Mouse (Mus musculus) lung, adult 2 months (tissue): ENCODE measurements at regions not wholly inside any gene's neighbourhood (a gene's known extent, or its start where the extent isn't known, plus 50 kb on each side); places are given as distances from the start of the nearest gene placed in this dataset.

Source experiments
- CTCF ChIP-seq: fragments of 200-500 bp; IDR thresholded peaks from 2 replicates; pipeline ENCODE4 v1.5.1; 2011; ENCODE audit warnings: mild to moderate bottlenecking, low read length, control low read depth; ENCODE audit not compliant: insufficient read depth
- POLR2A ChIP-seq: fragments of 200-500 bp; IDR thresholded peaks from 2 replicates; pipeline ENCODE4 v1.6.1; 2011; ENCODE audit warnings: low read depth, mild to moderate bottlenecking, control low read depth, low read length, borderline replicate concordance; ENCODE audit errors: extremely low read depth

GRCm38 (mm10) chr5:51839292-51839691 is 271.8 kb upstream of the Ppargc1a start:
- no peak for TF ChIP-seq POLR2A
- no peak for TF ChIP-seq CTCF
